Mouse (Mus musculus) intestine, postnatal 0 days (tissue): Measurements from ENCODE around the gene Haus8. TPM values are rescaled to one million over a fixed set of nuclear protein-coding genes. Genes with fewer than 3 reads are reported as not detected.
A peak's percentile ranks its signal among the peaks of the same experiment; 100 is the strongest.
"Not testable (repeated sequence)": the region's sequence is repeated elsewhere in the genome, so short reads cannot be mapped to it uniquely, and the experiment has no call there.

Source experiments
- ATAC-seq: fragments of 200-750 bp; cut with Nextera tagmentation; 2 replicates; pipeline ENCODE4 v1.8.0; 2017; ENCODE audit warnings: mild to moderate bottlenecking, moderate TSS enrichment, moderate library complexity
- H3K27ac ChIP-seq: fragments of 300-500 bp; sonication (generic); 2 replicates; pipeline ENCODE4 v1.5.1; 2014; ENCODE audit warnings: mild to moderate bottlenecking, low read depth, low read length, moderate library complexity
- H3K27me3 ChIP-seq: fragments of 300-500 bp; sonication (generic); replicated peaks from 2 replicates; pipeline ENCODE4 v1.6.1; 2014; ENCODE audit warnings: low read length, mixed read lengths; ENCODE audit not compliant: control insufficient read depth, insufficient read depth
- H3K36me3 ChIP-seq: fragments of 300-500 bp; sonication (generic); 2 replicates; pipeline ENCODE4 v1.6.1; 2014; ENCODE audit warnings: mild to moderate bottlenecking, moderate library complexity; ENCODE audit not compliant: control insufficient read depth, insufficient read depth
- H3K4me1 ChIP-seq: fragments of 300-500 bp; sonication (generic); replicated peaks from 2 replicates; pipeline ENCODE4 v1.6.1; 2014; ENCODE audit warnings: antibody characterized with exemption, low read length, mixed read lengths; ENCODE audit not compliant: control insufficient read depth, insufficient read depth
- H3K4me2 ChIP-seq: fragments of 300-500 bp; sonication (generic); replicated peaks from 2 replicates; pipeline ENCODE4 v1.6.1; 2014; ENCODE audit warnings: low read depth, mild to moderate bottlenecking, moderate library complexity
- H3K4me3 ChIP-seq: fragments of 300-500 bp; sonication (generic); 2 replicates; pipeline ENCODE4 v1.5.1; 2014; ENCODE audit warnings: low read depth, low read length
- H3K9ac ChIP-seq: fragments of 300-500 bp; sonication (generic); 2 replicates; pipeline ENCODE4 v1.6.1; 2014; ENCODE audit warnings: mild to moderate bottlenecking, low read depth, low read length
- H3K9me3 ChIP-seq: fragments of 300-500 bp; sonication (generic); 2 replicates; pipeline ENCODE4 v1.6.1; 2016; ENCODE audit warnings: mixed run types; ENCODE audit not compliant: control insufficient read depth
- CTCF ChIP-seq: sonication (generic); IDR thresholded peaks from 2 replicates; pipeline ENCODE4 v1.5.1; 2016; ENCODE audit warnings: low read depth, mild to moderate bottlenecking, control low read depth, antibody characterized with exemption, moderate library complexity
- WGBS: fragments of 180-500 bp; shearing (Covaris S2); extraction: QIAGEN DNeasy Blood & Tissue Kit; methylation state at CpG from one replicate; pipeline ENCODE4 v1.1.7; 2014; 5-methylcytosine and 5-hydroxymethylcytosine counted together
- polyA plus RNA-seq: library from polyadenylated mRNA; unstranded; fragments of >200 nt; fragmentation: Nextera tagmentation; extraction: Ambion mirVana; gene quantifications from 2 replicates; pipeline ENCODE4 v1.2.1, GENCODE M21; 2015

Gene Haus8
- polyA plus RNA-seq, 1 experiment from 2014 or later, result 13.1 TPM

- Histone ChIP-seq H3K4me3 (no peak overlapping the region), H3K4me2 (no peak overlapping the region), H3K9me3 (0 out of 2 replicates have a peak, but pooled peaks cover 5% of the 10 kb centered on the region), H3K27ac (no peak overlapping the region), H3K36me3 (peaks cover 8% of the 10 kb centered on the region; the same call in 1 of the 2 replicates), H3K27me3 (no peaks in the 10 kb centered on the region), H3K4me1 (no peaks in the 10 kb centered on the region; the same call in 1 of the 2 replicates), H3K9ac (no peak overlapping the region)
- 86% methylated on average over 1 of the region's 1 CpGs for WGBS
- TF ChIP-seq CTCF, result no peak
- ATAC-seq, result no peak
Observed at GRCm38 (mm10) chr8:71302788-71303187, 30.1 kb upstream of the Haus8 start.

- Histone ChIP-seq H3K4me3 (no peak overlapping the region), H3K27ac (peak overlapping the region; percentile 57), H3K9me3 (0 out of 2 replicates have a peak, but pooled peaks cover 5% of the 10 kb centered on the region), H3K4me2 (no peak overlapping the region), H3K36me3 (peaks cover 16% of the 10 kb centered on the region; the same call in 1 of the 2 replicates), H3K27me3 (no peaks in the 10 kb centered on the region), H3K4me1 (peaks cover 3% of the 10 kb centered on the region; the same call in 1 of the 2 replicates), H3K9ac (no peak overlapping the region)
- ATAC-seq, result peak; percentile 92
- 43% methylated on average over 3 of the region's 3 CpGs for whole genome bisulfite sequencing
- no peak for TF ChIP-seq CTCF
Observed at GRCm38 (mm10) chr8:71299716-71300115, 27.0 kb upstream of the Haus8 start.

DNA sequence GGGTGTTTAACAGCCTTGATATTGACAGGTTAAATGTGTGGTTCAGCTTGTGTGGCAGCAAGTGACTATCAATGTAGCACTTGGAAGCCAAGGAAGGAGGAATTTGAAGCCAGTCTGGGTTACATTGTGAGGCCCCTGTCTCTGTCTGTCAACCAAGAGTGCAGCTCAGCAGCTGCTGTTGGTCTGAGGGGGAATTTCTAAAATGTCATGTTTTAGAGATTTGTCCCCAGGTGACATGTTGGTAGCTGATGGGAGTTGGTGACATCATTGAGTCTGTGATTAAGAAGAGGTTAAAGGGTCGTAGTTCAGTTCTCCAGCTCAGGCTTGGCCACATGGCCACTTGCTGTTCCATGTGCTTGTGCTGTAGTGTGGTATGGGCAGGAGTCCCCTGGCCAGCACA, 24.7 kb upstream of the Haus8 start:
- ATAC-seq, result no peak
- H3K9me3 ChIP-seq, result no peaks in the 10 kb centered on the region
- H3K9ac ChIP-seq, result no peak overlapping the region
- TF ChIP-seq CTCF, result no peak
- WGBS, result 79% methylated on average over 1 of the region's 1 CpGs
- H3K4me2 ChIP-seq, result no peak overlapping the region
- H3K36me3 ChIP-seq, result peaks cover 16% of the 10 kb centered on the region; the same call in 1 of the 2 replicates
- H3K27me3 ChIP-seq, result no peaks in the 10 kb centered on the region
- H3K4me3 ChIP-seq, result no peak overlapping the region
- H3K27ac ChIP-seq, result no peak overlapping the region
- H3K4me1 ChIP-seq, result peaks cover 3% of the 10 kb centered on the region; the same call in 1 of the 2 replicates

DNA sequence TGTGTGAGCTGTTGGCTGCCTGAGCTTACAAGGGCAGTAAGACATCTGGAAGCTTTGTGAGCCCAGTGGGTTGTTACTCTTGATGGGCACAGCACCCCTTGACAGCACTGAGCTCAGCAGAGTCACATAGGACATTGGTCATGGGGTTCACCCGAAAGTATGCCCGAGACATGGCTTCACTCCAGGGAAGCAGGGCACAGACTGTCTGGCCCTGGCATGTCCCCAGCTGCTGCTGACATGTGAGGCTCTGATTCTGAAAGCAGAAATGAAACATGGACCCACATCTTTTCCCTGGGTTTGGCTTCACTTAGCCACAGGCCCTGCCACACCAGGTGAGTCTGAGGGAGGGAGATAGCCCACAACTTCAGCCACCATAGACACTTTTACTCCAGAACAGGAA, 24.1 kb upstream of the Haus8 start:
- no peaks in the 10 kb centered on the region for H3K27me3 ChIP-seq
- H3K9ac ChIP-seq, result no peak overlapping the region
- H3K27ac ChIP-seq, result peak overlapping the region; percentile 57; the same call in 1 of the 2 replicates
- 100% methylated on average over 2 of the region's 2 CpGs for WGBS
- H3K4me2 ChIP-seq, result no peak overlapping the region
- ATAC-seq, result no peak
- H3K4me3 ChIP-seq, result no peak overlapping the region
- peaks cover 9% of the 10 kb centered on the region; the same call in 1 of the 2 replicates for H3K36me3 ChIP-seq
- no peak for TF ChIP-seq CTCF
- peaks cover 3% of the 10 kb centered on the region; the same call in 1 of the 2 replicates for H3K4me1 ChIP-seq
- H3K9me3 ChIP-seq, result no peaks in the 10 kb centered on the region

DNA sequence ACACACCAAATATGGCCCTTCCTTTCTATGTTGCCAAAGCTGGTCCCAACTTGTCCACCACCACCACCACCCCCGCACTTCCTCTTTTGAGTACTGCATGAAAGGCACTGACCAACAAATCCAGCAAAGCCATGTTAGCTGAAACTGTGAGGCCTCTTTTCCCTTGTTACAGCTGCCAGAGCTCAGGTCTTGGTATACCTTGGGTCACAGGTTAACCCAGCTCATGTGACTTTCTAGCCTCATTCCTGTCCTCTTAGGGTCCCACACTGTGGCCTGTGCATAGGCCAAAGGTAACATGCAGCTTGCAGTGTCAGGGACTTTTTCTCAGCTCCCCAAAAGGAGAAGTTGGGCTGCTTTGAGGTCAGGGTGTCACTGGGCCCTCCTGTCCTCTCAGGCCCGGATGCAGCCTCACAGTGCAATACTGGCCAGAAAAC, 23.5 kb upstream of the Haus8 start:
- whole genome bisulfite sequencing, result 93% methylated on average over 2 of the region's 2 CpGs
- H3K4me1 ChIP-seq, result peaks cover 3% of the 10 kb centered on the region; the same call in 1 of the 2 replicates
- no peaks in the 10 kb centered on the region for H3K27me3 ChIP-seq
- peaks cover 13% of the 10 kb centered on the region for H3K36me3 ChIP-seq
- no peaks in the 10 kb centered on the region for H3K9me3 ChIP-seq
- no peak overlapping the region for H3K27ac ChIP-seq
- TF ChIP-seq CTCF, result no peak
- no peak overlapping the region for H3K4me2 ChIP-seq
- no peak overlapping the region for H3K9ac ChIP-seq
- H3K4me3 ChIP-seq, result no peak overlapping the region
- ATAC-seq, result no peak

GRCm38 (mm10) chr8:71293930-71294329, 21.2 kb upstream of the Haus8 start:
- H3K9ac ChIP-seq, H3K9me3 ChIP-seq, H3K4me2 ChIP-seq, H3K4me3 ChIP-seq, H3K27ac ChIP-seq, H3K4me1 ChIP-seq, H3K27me3 ChIP-seq, ATAC-seq: not testable (repeated sequence)
- peaks cover 29% of the 10 kb centered on the region for H3K36me3 ChIP-seq
- WGBS, result 94% methylated on average over 3 of the region's 3 CpGs
